Mouse (Mus musculus) left cerebral cortex, postnatal 14 days (tissue): ENCODE results near the gene Trp53bp2. TPM values are rescaled to one million over a fixed set of nuclear protein-coding genes. Genes with fewer than 3 reads are reported as not detected.

Experiments
- DNase-seq, 2 experiments: peaks; one replicate each; pipeline ENCODE4 v3.0.0; 2021 to 2022; ENCODE audit warnings: low spot score in 2 of 2, mixed read lengths in 1 of 2
- intact Hi-C: fragments of 180-260 bp; cut with DNase I; formaldehyde crosslinking; loops from one replicate; pipeline ENCODE4 v1.15.1; 2025
- total RNA-seq, 2 experiments: library from RNA; stranded (reverse); gene quantifications; 2 replicates each; pipeline ENCODE4 v1.2.3; 2021

Gene Trp53bp2
- total RNA-seq, 2 experiments from 2014 or later: 18.7 to 19.0 TPM

- DNase-seq: no peak
- intact Hi-C loops: no loop called here
These were observed 82.9 kb downstream of the Trp53bp2 start for GRCm38 (mm10) chr1:182491839-182492238.

- intact Hi-C loops: no loop called here
- no peak for DNase-seq
These were observed 85.5 kb downstream of the Trp53bp2 start for GRCm38 (mm10) chr1:182494285-182495145.

GRCm38 (mm10) chr1:182496685-182497084 lies 87.7 kb downstream of the Trp53bp2 start:
- intact Hi-C loops: no loop called here
- no peak for DNase-seq

GRCm38 (mm10) chr1:182497736-182498135 lies 88.8 kb downstream of the Trp53bp2 start:
- no peak for DNase-seq
- intact Hi-C loops: no loop called here

- intact Hi-C loops: no loop called here
- no peak for DNase-seq
These were observed 90.6 kb downstream of the Trp53bp2 start for GRCm38 (mm10) chr1:182499443-182500089.

GRCm38 (mm10) chr1:182500224-182500623 lies 91.3 kb downstream of the Trp53bp2 start:
- no peak for DNase-seq
- intact Hi-C loops: no loop called here

GRCm38 (mm10) chr1:182500843-182501242 lies 91.9 kb downstream of the Trp53bp2 start:
- intact Hi-C loops: no loop called here
- DNase-seq: no peak

- intact Hi-C loops: no loop called here
- DNase-seq: no peak
These were observed 92.9 kb downstream of the Trp53bp2 start for GRCm38 (mm10) chr1:182501815-182502405.

- intact Hi-C loops: no loop called here
- DNase-seq: no peak
These were observed 93.6 kb downstream of the Trp53bp2 start for GRCm38 (mm10) chr1:182502491-182503050.

- intact Hi-C loops: no loop called here
These were observed 94.4 kb downstream of the Trp53bp2 start for GRCm38 (mm10) chr1:182503206-182503900.

GRCm38 (mm10) chr1:182504223-182504622 lies 95.3 kb downstream of the Trp53bp2 start:
- intact Hi-C loops: no loop called here
- peak in 1 of 2 experiments; percentile 44 for DNase-seq

More at GRCm38 (mm10) chr1:182503206-182503900, 94.4 kb downstream of the Trp53bp2 start:
- DNase-seq: no peak

- no peak for DNase-seq
These were observed 96.3 kb downstream of the Trp53bp2 start for GRCm38 (mm10) chr1:182505291-182505690.

GRCm38 (mm10) chr1:182506229-182506986 lies 97.4 kb downstream of the Trp53bp2 start:
- intact Hi-C loops: no loop called here
- DNase-seq: peak in 1 of 2 experiments; percentile 47

More at GRCm38 (mm10) chr1:182505291-182505690, 96.3 kb downstream of the Trp53bp2 start:
- intact Hi-C loops: no loop called here

- DNase-seq: no peak
- intact Hi-C loops: no loop called here
These were observed 100.3 kb downstream of the Trp53bp2 start for GRCm38 (mm10) chr1:182509110-182509797.

- no peak for DNase-seq
- intact Hi-C loops: no loop called here
These were observed 102.1 kb downstream of the Trp53bp2 start for GRCm38 (mm10) chr1:182511073-182511472.

GRCm38 (mm10) chr1:182511778-182512177 lies 102.8 kb downstream of the Trp53bp2 start:
- no peak for DNase-seq
- intact Hi-C loops: no loop called here
